Mouse (Mus musculus) kidney, postnatal 36 days (tissue): ENCODE data around the gene Dock3.
A peak's percentile ranks its signal among the peaks of the same experiment; 100 is the strongest.

Experiments
- DNase-seq, 2 experiments: peaks; one replicate each; pipeline ENCODE4 v3.0.0; 2021 to 2022; ENCODE audit warnings: mixed read lengths in 2 of 2

Gene Dock3

DNA sequence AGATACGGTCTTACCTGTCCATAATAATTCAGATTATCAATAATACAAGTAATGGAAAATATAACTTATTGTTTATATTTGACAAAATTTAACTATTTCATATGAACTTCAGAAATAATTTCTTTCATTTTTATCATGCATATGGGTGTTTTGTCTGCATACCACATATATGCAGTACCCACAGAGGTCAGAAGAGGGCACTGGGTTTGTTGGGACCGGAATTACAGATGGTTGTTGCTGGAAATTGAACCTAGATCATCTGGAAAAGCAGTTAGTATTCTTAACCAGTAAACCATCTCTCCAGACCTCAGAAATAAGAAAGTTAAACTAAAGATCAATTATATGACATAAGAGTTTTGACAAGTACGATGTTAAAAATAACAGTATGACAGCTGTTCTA, 261.0 kb downstream of the Dock3 start:
- DNase-seq: peak; percentile 6 to 36

DNA sequence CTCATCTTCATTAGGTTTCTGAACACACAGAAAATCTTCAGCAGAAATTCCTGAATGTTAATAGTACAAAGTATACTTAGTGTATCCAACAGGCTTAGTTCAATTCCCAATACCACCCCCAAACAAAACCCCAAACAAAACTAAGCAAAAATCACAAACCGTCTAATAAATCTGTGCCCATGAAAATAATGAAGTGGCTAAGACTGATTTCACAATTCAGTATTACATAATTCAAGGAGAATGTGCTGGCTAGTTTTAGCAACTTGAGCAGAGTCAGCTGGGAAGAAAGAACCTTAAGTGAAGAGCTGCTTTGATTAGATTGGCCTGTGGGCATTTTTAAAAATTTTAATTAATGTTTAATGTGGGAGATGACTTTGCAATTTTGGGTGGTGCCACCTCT, 273.3 kb downstream of the Dock3 start:
- DNase-seq: no peak

DNA sequence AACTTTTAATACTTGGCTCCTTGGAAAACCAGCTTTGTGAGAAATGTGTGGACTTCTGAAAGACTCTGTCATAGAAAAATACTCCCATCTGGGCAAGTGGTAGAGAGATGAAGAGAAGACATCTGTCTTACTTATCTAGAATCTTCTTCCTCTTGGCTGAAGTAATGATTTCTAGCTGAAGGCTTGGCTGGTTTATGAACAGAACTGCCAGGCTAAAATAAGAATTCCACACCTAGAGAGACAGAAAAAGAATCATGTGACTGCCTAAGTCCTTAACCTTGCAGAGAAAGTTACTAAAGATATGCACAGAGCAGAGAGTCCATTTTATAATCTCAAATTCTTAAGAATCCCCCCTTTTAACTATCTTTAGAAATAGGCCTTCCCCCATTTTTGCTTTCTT, 276.2 kb downstream of the Dock3 start:
- DNase-seq: no peak

DNA sequence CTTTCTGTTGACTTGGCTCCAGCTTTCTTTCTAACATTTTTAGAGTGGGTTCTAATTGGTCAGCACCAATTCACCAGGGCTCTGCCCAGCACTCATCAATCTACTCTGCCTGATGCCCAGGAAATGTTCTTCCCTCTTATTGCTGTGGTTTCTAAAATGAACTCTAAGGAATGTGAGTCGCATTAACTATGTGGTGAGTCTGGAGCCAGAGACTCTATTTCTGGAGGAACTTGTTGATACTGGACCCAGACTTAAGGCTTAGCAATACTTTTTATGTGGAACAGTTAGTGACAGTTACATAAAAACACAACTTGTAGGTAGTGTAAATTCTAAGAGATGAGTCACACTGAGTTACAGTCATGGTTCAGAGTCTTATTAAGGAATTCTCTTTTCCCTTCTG, 296.7 kb downstream of the Dock3 start:
- no peak for DNase-seq

DNA sequence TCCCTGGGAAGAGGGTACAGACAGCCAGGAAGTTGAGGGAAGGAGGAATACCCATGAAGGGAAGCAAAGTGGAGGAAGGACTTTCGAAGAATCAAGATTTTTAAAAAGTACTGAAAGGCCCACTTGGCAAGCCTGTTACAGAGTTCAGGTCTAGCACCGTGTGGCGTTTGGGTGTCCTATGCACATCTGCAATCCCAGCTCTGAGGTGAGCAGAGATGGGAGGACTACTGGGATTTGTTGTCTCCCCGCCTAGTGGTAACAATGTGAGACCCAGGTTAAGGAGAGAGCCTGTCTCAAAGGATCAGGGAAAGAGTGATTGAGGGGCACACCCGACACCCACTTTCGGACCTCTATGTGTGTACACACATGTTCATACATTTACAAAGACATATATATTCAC, 316.8 kb downstream of the Dock3 start:
- no peak for DNase-seq

DNA sequence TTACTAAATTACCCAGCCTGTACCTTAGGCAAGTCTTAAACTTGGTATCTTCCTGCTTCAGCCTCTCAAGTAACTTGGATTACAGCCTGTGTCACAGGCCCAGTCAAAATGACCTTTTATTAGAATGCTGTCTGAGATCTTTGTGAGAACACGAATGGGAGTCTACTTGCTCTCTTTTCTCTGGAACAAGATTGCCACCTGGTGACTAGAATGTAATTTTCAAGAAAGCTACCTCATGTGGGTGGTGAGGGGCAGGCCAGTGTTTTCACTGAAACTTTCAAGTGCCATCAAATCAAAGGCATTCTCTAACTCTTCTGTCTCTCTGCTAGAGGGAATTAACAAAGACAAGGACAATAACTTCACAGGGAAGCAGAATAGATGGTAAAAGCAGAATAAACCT, 317.9 kb downstream of the Dock3 start:
- peak; percentile 8 to 10 for DNase-seq

DNA sequence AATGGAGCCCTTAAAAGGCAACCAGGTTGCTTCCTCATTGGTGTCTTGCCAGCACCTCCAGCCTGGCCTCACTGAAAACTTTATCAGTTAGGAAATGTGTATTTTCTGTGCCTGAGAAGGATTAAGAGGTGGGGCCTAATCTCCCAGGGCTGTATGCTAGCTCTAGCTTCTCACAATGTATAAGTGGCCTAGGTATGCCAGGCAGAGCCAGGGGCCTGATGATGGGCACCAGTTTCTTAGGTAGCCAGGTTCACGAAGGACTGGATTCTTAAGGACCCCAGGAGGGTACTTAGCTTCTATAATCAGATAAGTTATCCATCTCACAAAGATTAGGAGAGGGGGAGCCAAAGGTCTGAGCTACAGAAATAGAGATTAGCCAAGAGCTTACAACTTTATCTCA, 320.1 kb downstream of the Dock3 start:
- DNase-seq: no peak

DNA sequence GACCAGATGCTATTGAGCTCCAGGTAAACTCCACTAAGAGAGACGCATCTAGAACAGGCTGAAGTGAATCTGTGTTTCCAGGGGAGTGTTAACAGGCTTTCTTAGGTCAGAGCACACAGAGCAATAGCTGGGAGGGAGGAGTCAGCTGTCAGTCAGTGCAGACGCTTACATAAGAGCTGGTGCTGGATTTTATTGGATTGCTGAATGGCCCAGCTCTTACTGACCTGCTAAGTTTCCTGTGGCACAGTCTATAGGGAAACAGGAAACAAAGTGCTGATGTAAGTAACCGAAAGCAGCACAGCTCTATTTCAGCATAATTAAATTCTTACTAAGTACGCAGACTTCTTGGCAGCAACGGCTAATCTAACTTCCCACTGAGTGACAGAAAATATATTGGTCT, 323.0 kb downstream of the Dock3 start:
- DNase-seq: no peak

DNA sequence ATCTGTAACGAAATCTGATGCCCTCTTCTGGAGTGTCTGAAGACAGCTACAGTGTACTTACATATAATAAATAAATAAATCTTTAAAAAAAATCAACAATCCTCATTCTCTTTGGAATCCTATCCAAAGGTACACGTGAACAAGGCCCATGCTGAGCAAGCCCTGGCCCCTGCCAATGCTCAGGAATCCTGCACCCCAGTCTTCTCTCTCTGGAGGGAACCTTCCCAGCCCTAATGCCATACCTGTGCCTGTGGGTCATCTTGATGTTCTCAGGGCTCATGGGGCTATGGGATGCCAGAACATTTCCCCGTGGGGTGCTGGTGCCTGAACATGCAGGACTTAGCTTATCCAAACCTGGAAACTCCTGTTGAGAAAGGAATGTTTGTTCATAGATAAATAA, 323.5 kb downstream of the Dock3 start:
- DNase-seq: no peak

DNA sequence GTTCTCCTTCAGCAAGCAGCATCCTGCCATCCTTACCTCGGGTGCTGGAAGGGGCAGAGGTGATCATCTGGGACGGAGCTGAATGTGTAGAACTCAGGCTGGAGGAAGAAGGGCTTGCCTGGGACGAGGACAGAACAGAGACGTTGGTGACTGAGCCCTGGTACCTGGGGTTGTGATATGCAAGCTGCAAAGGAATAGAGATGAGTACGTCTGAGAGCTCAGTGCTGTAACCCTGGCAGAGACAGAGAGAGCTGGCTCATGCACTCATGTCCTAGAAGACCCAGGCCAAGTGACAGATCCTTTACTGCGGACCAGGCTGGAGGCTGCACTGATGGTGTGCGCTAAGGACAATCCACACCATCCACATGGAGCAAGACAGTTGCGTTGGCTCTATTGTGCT, 325.1 kb downstream of the Dock3 start:
- no peak for DNase-seq

DNA sequence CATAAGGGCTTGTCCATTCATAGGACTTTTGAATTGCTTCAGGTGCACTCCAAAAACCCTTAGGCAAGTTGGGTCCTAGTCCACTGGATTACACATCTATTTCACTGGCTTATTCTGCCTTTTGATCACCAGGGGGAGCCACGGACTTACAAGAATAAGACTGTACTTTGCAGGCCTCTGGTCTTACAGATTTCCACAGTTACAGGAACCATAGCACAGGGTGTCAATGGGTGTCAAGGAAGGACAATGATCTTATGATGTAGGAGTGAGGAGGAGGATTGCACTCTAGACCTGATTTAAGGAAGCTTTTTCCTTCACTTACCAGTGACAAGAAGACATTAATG, 327.9 kb downstream of the Dock3 start:
- peak; percentile 65 to 66 for DNase-seq

DNA sequence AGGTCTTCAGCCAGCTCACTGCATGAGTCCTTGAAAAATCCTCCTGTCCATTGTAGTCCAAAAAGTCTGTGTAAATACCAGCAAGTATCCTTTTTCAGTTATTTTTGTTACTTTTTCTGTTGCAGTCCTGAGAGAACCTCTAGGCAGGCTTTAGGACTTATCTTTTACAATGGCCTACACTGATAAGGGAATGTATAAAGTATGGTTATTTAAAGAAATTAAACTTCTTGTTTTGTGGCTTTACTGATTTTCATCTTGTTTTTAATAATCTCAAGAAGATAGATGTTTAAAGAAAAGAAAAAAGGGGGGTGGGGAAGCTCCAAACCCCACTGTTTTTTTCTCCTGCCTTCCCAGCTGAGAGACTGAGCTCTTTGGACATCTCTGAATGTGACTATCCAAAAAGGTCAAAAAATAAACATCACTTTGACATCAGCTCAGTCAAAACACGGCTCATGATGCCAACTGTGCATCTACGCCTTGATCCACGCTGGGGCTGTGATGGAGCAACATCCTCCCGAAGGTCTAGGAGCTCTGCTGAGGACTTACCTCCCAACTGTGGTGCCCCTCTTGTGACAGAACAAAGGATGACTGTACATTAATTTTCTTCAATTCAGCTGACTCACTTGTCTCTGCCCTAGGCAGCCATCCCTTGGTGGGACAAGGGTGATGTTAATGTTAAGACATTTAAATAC, 328.5 kb downstream of the Dock3 start:
- DNase-seq: no peak

DNA sequence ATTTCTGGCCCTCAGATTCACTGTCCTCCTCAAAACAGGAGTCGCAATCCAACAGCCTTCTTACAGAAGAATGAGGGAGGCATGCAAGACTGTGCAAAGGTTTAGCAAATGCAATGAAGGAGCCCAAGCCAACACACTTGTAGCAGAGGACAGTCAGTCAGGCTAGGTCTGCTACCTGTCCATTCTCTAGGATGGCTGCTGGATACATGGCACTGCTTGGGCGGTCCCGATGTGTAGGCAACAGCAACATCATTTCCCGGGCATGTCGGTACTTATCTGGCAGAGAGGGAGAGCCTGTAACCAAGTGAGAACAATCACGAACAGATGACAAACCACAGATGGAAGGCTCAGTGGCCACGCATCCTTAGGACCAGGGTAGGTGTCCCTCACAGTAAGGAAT, 330.1 kb downstream of the Dock3 start:
- no peak for DNase-seq

DNA sequence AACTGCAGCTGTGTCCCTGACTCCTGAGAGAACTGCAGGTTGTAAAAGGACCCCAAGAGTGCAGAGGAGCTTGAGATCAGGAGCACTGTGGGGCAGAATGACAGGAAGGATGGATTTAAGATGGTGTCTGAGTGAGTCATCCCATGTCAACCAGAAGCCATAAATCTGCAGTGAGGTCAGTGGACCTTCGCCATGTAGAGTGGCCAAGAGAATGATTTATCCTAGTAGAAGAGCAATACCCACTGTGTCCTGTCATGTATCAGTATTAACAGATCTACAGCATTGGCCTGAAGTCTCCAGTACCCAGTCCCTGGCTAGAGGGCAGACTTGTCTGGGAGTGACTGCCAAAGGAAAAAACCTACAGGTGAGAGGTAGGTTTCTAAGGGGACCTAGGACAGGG, 332.8 kb downstream of the Dock3 start:
- no peak for DNase-seq

DNA sequence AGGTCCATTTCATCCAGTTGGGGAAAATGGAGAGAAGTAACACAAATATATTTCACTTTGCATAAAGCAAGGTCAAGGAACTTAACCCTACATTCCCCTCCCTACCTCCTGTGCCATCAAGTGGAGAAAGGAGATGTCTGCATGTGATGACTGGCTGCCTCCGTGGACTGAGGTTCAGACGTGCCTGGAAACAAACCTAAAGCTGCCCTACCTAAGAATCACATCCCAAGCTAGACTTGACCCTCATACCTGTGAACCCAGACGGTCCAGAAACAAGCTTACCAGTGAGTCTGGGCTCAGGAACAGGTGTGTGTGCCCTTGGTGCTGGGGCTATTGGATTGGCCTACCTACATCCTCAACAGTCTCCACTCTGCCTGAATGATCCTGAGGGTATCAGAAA, 338.4 kb downstream of the Dock3 start:
- DNase-seq: no peak

DNA sequence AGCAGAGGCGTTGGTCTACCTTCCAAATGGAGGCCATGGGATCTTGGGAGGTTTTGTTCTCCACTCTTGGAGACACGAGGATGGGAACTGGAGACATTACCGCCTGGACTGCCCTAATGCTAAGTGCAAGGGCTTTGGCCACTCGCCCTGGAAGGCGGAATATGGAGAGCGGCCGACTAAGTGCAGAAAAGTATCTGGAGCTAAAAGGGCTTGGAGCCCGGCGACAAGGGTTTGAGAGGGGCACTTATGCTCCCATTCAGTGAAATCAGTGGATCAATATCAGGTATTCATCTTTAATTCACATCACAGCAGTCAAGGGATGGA, 339.2 kb downstream of the Dock3 start:
- no peak for DNase-seq

DNA sequence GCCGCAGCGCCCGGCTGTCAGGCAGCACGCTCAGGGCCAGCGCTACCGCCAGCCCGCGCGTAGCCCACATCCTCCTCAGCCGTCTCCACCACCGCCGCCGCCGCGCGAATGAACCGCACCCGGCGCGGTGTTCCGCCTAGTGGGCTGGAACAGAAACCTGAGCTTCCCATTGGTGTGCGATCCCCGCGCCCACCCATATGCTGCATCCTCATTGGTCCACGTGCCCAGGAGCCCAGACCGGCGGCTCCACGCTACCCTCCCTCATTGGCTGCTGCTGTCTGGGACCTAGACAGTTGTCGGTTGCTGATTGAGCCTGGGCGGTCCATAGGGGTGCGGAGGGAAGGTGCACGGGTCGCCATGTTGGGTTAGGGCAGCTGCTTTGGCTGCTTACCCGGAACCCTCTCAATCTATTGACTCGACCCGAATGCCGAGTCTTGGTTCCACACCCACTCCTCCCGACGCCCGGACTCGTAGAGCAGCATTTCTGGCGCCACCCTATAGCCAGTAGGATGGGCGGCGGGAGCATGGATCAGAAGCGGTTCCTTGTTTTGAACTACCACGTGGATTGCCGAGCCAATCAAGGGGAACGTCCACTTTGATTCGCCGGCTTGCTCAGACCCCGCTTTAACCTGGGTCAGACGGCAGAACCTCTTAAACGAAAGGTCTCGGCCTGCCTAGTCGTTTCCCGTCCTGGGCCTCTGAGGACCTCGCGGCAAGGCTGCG, 339.7 kb downstream of the Dock3 start, which contains the start of gene Manf:
Manf (minus strand) TSS at position 151 of the 723 bp plus-strand sequence.
- peak; percentile 97 to 99 for DNase-seq

DNA sequence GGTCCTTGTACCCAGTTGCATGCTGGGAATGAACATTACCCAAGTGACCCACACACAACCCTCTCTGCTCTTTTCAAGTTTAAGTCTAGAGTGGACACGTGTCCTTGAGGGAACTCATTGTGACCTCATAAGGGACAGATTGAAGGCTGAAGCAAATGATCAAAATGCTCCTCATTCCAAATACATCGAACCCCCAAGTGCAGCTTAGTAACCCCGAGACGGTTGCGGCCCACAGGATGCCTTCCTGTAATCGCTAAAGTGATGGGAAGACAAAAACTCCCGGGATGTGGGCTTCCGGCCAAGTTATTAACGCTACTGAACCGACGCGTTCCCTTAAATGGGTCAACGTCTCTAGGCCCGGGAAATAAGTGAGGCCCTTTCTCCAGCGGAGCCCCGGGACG, 340.4 kb downstream of the Dock3 start:
- DNase-seq: peak in 1 of 2 experiments; percentile 12

DNA sequence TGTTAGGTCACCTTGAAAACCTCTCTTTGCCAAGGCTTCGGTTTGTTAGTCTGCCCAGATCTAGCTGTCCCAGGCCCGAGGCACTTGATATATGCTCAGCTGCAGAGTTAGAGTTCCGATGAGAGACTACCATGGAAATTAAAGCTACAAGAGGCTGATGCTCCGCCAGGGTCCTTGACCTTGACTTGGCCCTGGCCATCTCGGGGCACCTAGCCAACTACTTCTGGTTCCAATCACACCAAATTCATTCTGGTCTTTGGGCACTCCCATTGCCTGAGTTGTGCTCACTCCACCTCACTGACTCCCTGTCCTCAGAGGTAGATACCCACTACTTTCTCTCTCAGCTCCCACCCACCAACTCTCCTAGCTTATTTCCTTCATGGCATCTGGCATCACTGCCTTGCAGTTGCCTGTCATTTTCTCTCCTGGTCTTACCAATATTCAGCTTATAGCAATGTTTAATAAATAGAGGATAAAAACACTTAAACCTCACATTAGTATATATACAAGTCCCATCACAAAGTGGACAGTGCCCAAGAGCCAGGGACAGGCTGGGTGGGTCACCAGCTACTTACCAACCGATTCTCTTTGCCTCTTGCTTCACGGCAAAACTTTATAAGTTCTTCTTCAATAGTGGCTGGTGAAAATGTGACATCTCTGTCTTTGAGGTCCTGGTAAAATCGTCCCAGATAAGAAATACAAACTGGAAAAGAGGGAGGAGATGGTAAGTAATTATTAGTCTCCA, 341.0 kb downstream of the Dock3 start:
- DNase-seq: peak; percentile 37 to 40

DNA sequence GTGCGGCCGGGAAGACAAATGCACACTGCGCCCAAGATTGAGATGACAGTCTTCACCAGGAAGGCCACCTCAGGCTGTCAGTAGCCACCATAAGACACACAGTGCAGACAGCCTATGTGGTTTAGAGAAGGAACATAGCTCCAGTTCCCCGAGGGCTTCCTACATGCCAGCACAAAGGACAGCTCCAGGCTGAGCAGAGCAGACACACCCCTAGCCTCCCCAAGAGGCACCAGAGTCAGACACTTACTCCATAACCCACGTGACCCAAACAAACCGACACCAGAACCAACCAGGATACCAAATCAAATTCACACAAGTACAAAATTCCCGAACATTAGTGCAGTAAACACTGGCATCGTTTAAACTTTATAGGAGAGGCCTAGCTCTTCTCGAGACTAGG, 342.4 kb downstream of the Dock3 start:
- DNase-seq: no peak

DNA sequence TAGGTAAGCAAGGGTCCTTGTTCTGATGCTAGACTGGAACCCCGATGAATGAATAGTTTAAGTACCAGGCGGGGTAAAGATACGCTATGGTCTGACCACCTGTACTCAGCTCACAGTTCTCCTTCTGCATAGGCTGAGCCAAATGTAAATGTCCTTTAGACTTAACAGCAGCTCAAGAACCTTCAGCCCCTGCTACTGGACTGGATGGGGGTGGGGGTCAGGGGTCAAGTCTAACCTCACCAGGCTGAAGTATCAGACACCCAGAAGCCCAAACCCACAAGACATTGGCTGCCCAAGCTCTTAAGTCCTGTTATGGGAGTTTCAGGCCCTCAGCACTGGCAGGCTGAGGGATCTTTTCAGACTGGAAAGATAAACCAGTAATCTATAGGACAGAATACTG, 343.4 kb downstream of the Dock3 start:
- DNase-seq: no peak

DNA sequence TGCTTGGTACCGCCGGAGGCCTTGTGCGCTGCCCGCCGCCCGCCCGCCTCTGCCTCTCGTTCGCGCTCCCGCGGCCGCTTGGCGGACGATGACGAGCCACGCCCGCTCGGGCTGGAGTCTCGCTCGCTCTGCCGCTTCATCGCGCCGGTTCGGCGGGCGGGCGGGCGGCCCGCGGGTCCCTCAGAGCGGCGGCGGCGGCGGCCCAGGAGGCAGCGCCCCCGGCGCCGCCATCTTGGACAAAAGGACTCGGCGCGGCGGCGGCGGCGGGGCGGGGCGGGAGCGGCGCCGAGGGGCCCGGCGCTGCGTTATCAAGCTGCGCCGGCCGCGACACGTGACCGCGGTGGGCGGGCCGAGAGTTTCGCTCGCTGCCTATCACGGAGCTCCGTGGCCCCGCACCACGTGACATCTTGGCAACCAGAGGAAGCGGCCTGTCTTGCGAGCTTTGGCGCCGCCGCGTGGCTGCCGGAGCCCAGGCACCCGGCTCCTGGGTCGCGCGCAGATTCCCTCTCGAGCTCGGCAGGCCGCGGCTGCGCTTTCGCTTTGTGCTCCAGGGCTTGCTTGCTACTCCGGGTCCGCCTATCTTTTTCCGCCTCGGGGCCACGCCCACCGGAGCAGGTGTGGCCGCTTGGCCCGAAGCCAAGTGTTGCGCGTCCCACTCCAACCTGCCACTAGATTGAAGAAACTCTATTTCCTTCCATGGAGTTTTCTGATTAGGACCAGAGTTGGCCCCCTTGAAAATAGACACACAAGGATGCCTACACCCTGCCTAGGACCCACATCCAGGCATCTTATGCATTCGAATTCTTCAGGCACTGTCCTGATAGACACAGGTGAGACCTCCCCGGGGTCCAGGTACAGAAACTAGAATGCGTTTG, 344.6 kb downstream of the Dock3 start, which contains the start of gene Rbm15b:
Rbm15b (minus strand) TSS at position 601 of the 875 bp plus-strand sequence.
- peak; percentile 99 for DNase-seq
